Comparison of ENCODE assay signal across 9 mouse cellular contexts in genomic region chr4:53386309-53386708, GRCm38 (mm10). TPM values are rescaled to one million over a fixed set of nuclear protein-coding genes. Genes with fewer than 3 reads are reported as not detected.
DNase-seq lines count a peak whose midpoint lies in the region; ATAC-seq lines count a peak whose summit lies in the region.
"Had no signal": no experiment of that assay in that cellular context is flagged by ENCODE, and none has a peak within 500 bp of the region (broad histone marks: within the 10 kb centered on the region; RNA-seq: fewer than 3 reads in every experiment).

No protein-coding gene starts in this region.

- H3K9me3 ChIP-seq in liver, embryonic 11.5 days (ENCODE audit: control insufficient read depth, low read length), result no peaks in the 10 kb centered on the region
- H3K9me3 ChIP-seq: intestine, embryonic 15.5 days had no signal

- no peaks in the 10 kb centered on the region for H3K27me3 ChIP-seq in liver, embryonic 11.5 days (replicated peaks; ENCODE audit: control insufficient read depth, insufficient read depth, low read length)
- H3K27me3 ChIP-seq: intestine, embryonic 15.5 days had no signal

- no peak overlapping the region for H3K4me2 ChIP-seq in liver, embryonic 11.5 days
- H3K4me2 ChIP-seq: intestine, embryonic 15.5 days had no signal

- no peak overlapping the region for H3K27ac ChIP-seq in liver, embryonic 11.5 days (ENCODE audit: low read depth, low read length)
- H3K27ac ChIP-seq: intestine, embryonic 15.5 days had no signal

- no peaks in the 10 kb centered on the region for H3K36me3 ChIP-seq in liver, embryonic 11.5 days (ENCODE audit: control insufficient read depth, insufficient read depth, low read length)
- H3K36me3 ChIP-seq: intestine, embryonic 15.5 days had no signal

- H3K4me3 ChIP-seq in liver, embryonic 11.5 days (ENCODE audit: low read depth, low read length), result no peak overlapping the region
- H3K4me3 ChIP-seq: intestine, embryonic 15.5 days had no signal

- 48% methylated on average over 8 of the region's 8 CpGs for WGBS in liver, embryonic 11.5 days

- peak; percentile 63 for ATAC-seq in liver, embryonic 11.5 days (replicated peaks; ENCODE audit: low FRiP score)
- peak; percentile 80 for ATAC-seq in neutrophil, adult 5-6 weeks (ENCODE audit: extremely low read depth, insufficient number of reproducible peaks, low FRiP score, poor library complexity, severe bottlenecking)
- ATAC-seq: intestine, embryonic 15.5 days had no signal

- DNase-seq in heart, postnatal 10 days, result peak; percentile 11 to 24
- DNase-seq in heart, adult 8-10 months (ENCODE audit: low spot score), result no peak
- peak; percentile 3 for DNase-seq in c-Kit-positive CD71-positive TER-119-positive erythroid progenitor cells, embryonic 14.5 days (ENCODE audit: low spot score)
- no peak for DNase-seq in liver, embryonic 11.5 days (ENCODE audit: low spot score)
- DNase-seq in urinary bladder, postnatal 10 days (ENCODE audit: low spot score), result no peak
- no peak for DNase-seq in thymus, postnatal 14 days
- DNase-seq in cerebellum, postnatal 25 days, result no peak

- H3K4me1 ChIP-seq in liver, embryonic 11.5 days (replicated peaks; ENCODE audit: control insufficient read depth, insufficient read depth, low read length), result 0 out of 2 replicates have a peak, but pooled peaks cover 2% of the 10 kb centered on the region

- no peak overlapping the region for H3K9ac ChIP-seq in liver, embryonic 11.5 days (ENCODE audit: low read depth, low read length)
- H3K9ac ChIP-seq: intestine, embryonic 15.5 days had no signal

- intact Hi-C loops in heart, postnatal 10 days (cut with DNase I), result no loop called here

RNA-seq across cellular contexts. Expression of gene Slc44a1, which starts 53.9 kb away (rescaled TPM):
- 10 to 100 TPM; 51.4 to 53.0 TPM for total RNA-seq in heart, postnatal 10 days (2021)
- 10 to 100 TPM; 26.4 to 31.2 (median 28.9) TPM for total RNA-seq in heart, adult 8-10 months (2022)
- polyA plus RNA-seq in liver, embryonic 11.5 days (2014; fragmentation: Nextera tagmentation; extraction: Ambion mirVana), result 19.2 and 20.8 TPM in 2 replicates
- 53.7 and 63.9 TPM in 2 replicates for total RNA-seq in neutrophil, adult 5-6 weeks (2017)

Comparison
In these comparisons a context has a peak if more than half of its experiments do, and no peak if none do; other contexts are left out.
1. DNase-seq: peak in heart, postnatal 10 days (2 of 2) and c-Kit-positive CD71-positive TER-119-positive erythroid progenitor cells, embryonic 14.5 days (single experiment); none in heart, adult 8-10 months (single experiment), liver, embryonic 11.5 days (single experiment), urinary bladder, postnatal 10 days (single experiment), thymus, postnatal 14 days (single experiment) and cerebellum, postnatal 25 days (0 of 2).